Mouse (Mus musculus) bone marrow macrophage, adult 2 months (primary cell): ENCODE measurements around the gene Bmp5.

Experiments
- CTCF ChIP-seq: IDR thresholded peaks from 2 replicates; pipeline ENCODE4 v1.5.1; 2012; ENCODE audit warnings: low read depth, mild to moderate bottlenecking, low read length, moderate library complexity
- POLR2A ChIP-seq: IDR thresholded peaks from 2 replicates; pipeline ENCODE4 v1.6.1; 2012; ENCODE audit warnings: mild to moderate bottlenecking, low read depth, low read length, borderline replicate concordance

GRCm38 (mm10) chr9:75901219-75901618 is 126.1 kb downstream of the Bmp5 start:
- TF ChIP-seq POLR2A, result no peak
- no peak for TF ChIP-seq CTCF
